Mouse (Mus musculus) forebrain, postnatal 0 days (tissue): ENCODE data around the gene Ogdh. TPM values are rescaled to one million over a fixed set of nuclear protein-coding genes. Genes with fewer than 3 reads are reported as not detected.

ENCODE experiments used
- ATAC-seq: fragments of 200-750 bp; cut with Nextera tagmentation; 2 replicates; pipeline ENCODE4 v1.8.0; 2017; ENCODE audit warnings: mild to moderate bottlenecking, moderate library complexity
- DNase-seq: peaks from one replicate; pipeline ENCODE4 v3.0.0-alpha.2; 2015
- H3K27ac ChIP-seq: fragments of 300-500 bp; sonication (generic); 2 replicates; pipeline ENCODE4 v1.5.1; 2014; ENCODE audit warnings: low read depth, mild to moderate bottlenecking, antibody characterized with exemption, low read length, moderate library complexity, mixed read lengths
- H3K27me3 ChIP-seq: fragments of 300-500 bp; sonication (generic); 2 replicates; pipeline ENCODE4 v1.6.1; 2014; ENCODE audit warnings: mild to moderate bottlenecking, low read length, mixed read lengths; ENCODE audit not compliant: insufficient read depth
- H3K36me3 ChIP-seq: fragments of 300-500 bp; sonication (generic); 2 replicates; pipeline ENCODE4 v1.6.1; 2014; ENCODE audit warnings: mild to moderate bottlenecking, moderate library complexity; ENCODE audit not compliant: insufficient read depth
- H3K4me1 ChIP-seq: fragments of 300-500 bp; sonication (generic); 2 replicates; pipeline ENCODE4 v1.6.1; 2014; ENCODE audit warnings: antibody characterized with exemption; ENCODE audit not compliant: insufficient read depth
- H3K4me2 ChIP-seq: fragments of 300-500 bp; sonication (generic); 2 replicates; pipeline ENCODE4 v1.6.1; 2014; ENCODE audit warnings: low read depth, mild to moderate bottlenecking, moderate library complexity
- H3K4me3 ChIP-seq: fragments of 300-500 bp; sonication (generic); 2 replicates; pipeline ENCODE4 v1.5.1; 2014; ENCODE audit warnings: low read depth, low read length, mixed read lengths
- H3K9ac ChIP-seq: fragments of 300-500 bp; sonication (generic); 2 replicates; pipeline ENCODE4 v1.6.1; 2014; ENCODE audit warnings: mild to moderate bottlenecking
- H3K9me3 ChIP-seq: fragments of 300-500 bp; sonication (generic); 2 replicates; pipeline ENCODE4 v1.6.1; 2016; ENCODE audit warnings: low read length
- CTCF ChIP-seq: sonication (generic); IDR thresholded peaks from 2 replicates; pipeline ENCODE4 v1.5.1; 2016; ENCODE audit warnings: antibody characterized with exemption, control low read depth, low read depth
- WGBS: fragments of 180-500 bp; shearing (Covaris S2); extraction: QIAGEN DNeasy Blood & Tissue Kit; methylation state at CpG from one replicate; pipeline ENCODE4 v1.1.7; 2014; 5-methylcytosine and 5-hydroxymethylcytosine counted together
- microRNA-seq, 2 experiments: library from miRNA; unstranded; fragments of <30 nt; microRNA quantifications; one replicate each; pipeline ENCODE4; 2016
- polyA plus RNA-seq: library from polyadenylated mRNA; unstranded; fragments of >200 nt; fragmentation: Nextera tagmentation; extraction: Ambion mirVana; gene quantifications from 2 replicates; pipeline ENCODE4 v1.2.1, GENCODE M21; 2015
- total RNA-seq: library from RNA; depleted of rRNA; stranded (reverse); fragments of >200 nt; gene quantifications from 2 replicates; pipeline ENCODE4 v1.2.3, GENCODE M21; 2014; rRNA removed

Ogdh gene
- total and polyA plus RNA-seq, 2 experiments from 2014 or later: 97.4 to 124 TPM

DNA sequence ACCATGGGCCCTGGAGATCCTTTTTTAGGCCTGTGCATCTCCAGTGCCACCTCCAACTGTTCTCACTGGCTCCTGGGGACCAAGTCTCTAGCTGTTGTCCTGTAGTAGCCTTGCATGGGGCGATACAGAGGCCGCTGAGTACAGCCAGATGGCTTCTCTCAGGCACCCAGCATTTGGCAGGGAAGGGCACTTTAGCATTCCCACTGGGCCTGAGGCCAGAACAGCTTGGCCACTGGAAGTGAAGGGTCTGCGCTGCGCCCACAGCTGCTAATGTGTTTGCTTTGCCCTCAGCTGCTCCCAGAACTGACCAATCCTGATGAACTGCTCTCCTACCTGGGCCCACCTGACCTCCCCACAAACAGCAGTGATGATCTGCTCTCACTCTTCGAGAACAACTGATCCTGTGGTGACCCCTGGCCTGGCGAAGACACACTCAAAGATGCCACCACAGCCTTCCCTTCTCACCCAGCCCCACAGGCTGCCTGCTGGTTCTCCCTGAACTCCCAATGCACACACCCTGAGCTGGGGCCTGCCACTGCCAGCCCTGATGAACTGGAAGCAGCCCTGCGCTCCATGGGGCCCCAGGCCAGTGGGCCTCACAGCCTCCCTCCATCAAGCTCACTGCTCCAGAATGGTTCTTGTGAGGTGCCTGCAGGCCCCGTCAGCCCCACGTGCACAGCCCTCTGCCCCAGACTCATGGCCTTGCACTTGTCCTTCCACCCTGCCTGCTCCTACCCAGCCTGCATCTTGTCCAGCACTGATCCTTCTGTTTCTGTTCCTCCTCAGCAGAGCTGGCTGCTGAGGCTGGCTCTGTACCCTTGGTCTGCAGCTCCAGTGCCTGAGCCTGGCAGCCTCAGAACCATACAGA is 113.5 kb downstream of the Ogdh start:
- no peak for TF ChIP-seq CTCF
- H3K36me3 ChIP-seq: peaks cover 60% of the 10 kb centered on the region
- H3K9me3 ChIP-seq: no peaks in the 10 kb centered on the region
- no peak overlapping the region for H3K9ac ChIP-seq
- WGBS: 78% methylated on average over 9 of the region's 9 CpGs
- no peaks in the 10 kb centered on the region for H3K4me1 ChIP-seq
- no peak overlapping the region for H3K4me3 ChIP-seq
- peak overlapping the region; percentile 54; the same call in 1 of the 2 replicates for H3K27ac ChIP-seq
- no peak overlapping the region for H3K4me2 ChIP-seq
- DNase-seq: peak; percentile 63
- ATAC-seq: peak; percentile 48
- H3K27me3 ChIP-seq: no peaks in the 10 kb centered on the region

DNA sequence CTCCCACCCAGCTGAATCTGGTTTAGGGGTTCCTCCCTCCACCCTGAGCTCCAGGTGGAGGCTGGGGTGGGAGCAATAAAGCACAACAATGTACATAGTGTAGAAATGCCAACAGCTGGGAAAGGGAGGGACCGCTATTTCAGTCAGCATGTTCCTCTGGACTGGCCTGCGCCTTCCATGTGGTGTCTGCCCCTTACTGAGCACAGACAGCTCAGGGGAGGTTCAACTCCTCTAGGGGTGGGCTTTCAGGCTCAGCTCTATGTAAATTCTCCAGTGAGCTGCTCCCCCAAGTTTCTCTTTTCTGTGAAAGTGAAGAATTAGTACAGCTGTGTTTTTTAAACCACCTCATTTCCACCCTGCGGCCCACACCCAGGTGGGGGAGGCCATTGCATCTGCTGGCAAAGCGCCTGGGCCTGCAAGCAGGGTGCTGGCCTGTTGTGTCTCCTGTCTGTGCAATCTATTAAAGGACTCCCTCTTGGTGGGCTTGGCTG is 114.2 kb downstream of the Ogdh start:
- H3K4me3 ChIP-seq: no peak overlapping the region
- no peak for ATAC-seq
- no peaks in the 10 kb centered on the region for H3K27me3 ChIP-seq
- H3K36me3 ChIP-seq: peaks cover 53% of the 10 kb centered on the region
- H3K4me2 ChIP-seq: no peak overlapping the region
- no peaks in the 10 kb centered on the region for H3K4me1 ChIP-seq
- WGBS: 81% methylated on average over 4 of the region's 4 CpGs
- DNase-seq: no peak
- H3K9ac ChIP-seq: no peak overlapping the region
- no peaks in the 10 kb centered on the region for H3K9me3 ChIP-seq
- H3K27ac ChIP-seq: peak overlapping the region; percentile 54
- TF ChIP-seq CTCF: no peak

Small RNA genes lying within 50 kb of the gene (microRNA-seq; reads per million reads assigned to microRNA genes)
- 1.1 to 3.5 reads per million in 2 experiments for gene Mir7651

Other genes with a start within 250 kb of the Ogdh start
- gene Camk2b, start 225.3 kb upstream of the Ogdh start, total RNA-seq: 271 and 284 TPM in 2 replicates
- 227 and 280 TPM in 2 replicates for gene Camk2b, start 225.3 kb upstream of the Ogdh start, polyA plus RNA-seq
- 0.15 and 0.29 TPM in 2 replicates for gene A730071L15Rik, start 91.6 kb upstream of the Ogdh start, total RNA-seq
- gene A730071L15Rik, start 91.6 kb upstream of the Ogdh start, polyA plus RNA-seq: 0.44 and 0.47 TPM in 2 replicates
- gene Nudcd3, start 91.2 kb upstream of the Ogdh start, total RNA-seq: 57.2 and 61.6 TPM in 2 replicates
- gene Nudcd3, start 91.2 kb upstream of the Ogdh start, polyA plus RNA-seq: 60.9 and 70.7 TPM in 2 replicates
- not detected in 2 replicates for gene Npc1l1, start 61.5 kb upstream of the Ogdh start, total RNA-seq
- not detected in 2 replicates for gene Npc1l1, start 61.5 kb upstream of the Ogdh start, polyA plus RNA-seq
- gene Ddx56, start 23.9 kb upstream of the Ogdh start, total RNA-seq: 70.4 and 76.9 TPM in 2 replicates
- 65.7 and 71.3 TPM in 2 replicates for gene Ddx56, start 23.9 kb upstream of the Ogdh start, polyA plus RNA-seq
- 67.9 and 70.4 TPM in 2 replicates for gene Tmed4, start 16.8 kb upstream of the Ogdh start, total RNA-seq
- gene Tmed4, start 16.8 kb upstream of the Ogdh start, polyA plus RNA-seq: 95.0 and 95.5 TPM in 2 replicates
- gene Zmiz2, start 97.4 kb downstream of the Ogdh start, total RNA-seq: 109 and 129 TPM in 2 replicates
- gene Zmiz2, start 97.4 kb downstream of the Ogdh start, polyA plus RNA-seq: 38.1 and 43.8 TPM in 2 replicates
- gene Ppia, start 123.8 kb downstream of the Ogdh start, total RNA-seq: 3,025 and 4,002 TPM in 2 replicates
- 5,423 and 7,006 TPM in 2 replicates for gene Ppia, start 123.8 kb downstream of the Ogdh start, polyA plus RNA-seq
- gene H2afv, start 152.8 kb downstream of the Ogdh start, total RNA-seq: 55.3 and 68.0 TPM in 2 replicates
- gene H2afv, start 152.8 kb downstream of the Ogdh start, polyA plus RNA-seq: 185 and 235 TPM in 2 replicates
- gene Purb, start 184.3 kb downstream of the Ogdh start, total RNA-seq: 49.9 and 53.5 TPM in 2 replicates
- gene Purb, start 184.3 kb downstream of the Ogdh start, polyA plus RNA-seq: 10.9 and 18.6 TPM in 2 replicates
- gene Myo1g, start 229.3 kb downstream of the Ogdh start, total RNA-seq: 0.23 and 0.90 TPM in 2 replicates
- gene Myo1g, start 229.3 kb downstream of the Ogdh start, polyA plus RNA-seq: 0.24 and 0.75 TPM in 2 replicates